Mouse (Mus musculus): Measurements from ENCODE around the gene Pyroxd2. TPM values are rescaled to one million over a fixed set of nuclear protein-coding genes. Genes with fewer than 3 reads are reported as not detected.

The Pyroxd2 gene
- 13.8 and 16.1 TPM in 2 replicates for polyA plus RNA-seq (2015; fragmentation: Nextera tagmentation; extraction: Ambion mirVana)

DNA sequence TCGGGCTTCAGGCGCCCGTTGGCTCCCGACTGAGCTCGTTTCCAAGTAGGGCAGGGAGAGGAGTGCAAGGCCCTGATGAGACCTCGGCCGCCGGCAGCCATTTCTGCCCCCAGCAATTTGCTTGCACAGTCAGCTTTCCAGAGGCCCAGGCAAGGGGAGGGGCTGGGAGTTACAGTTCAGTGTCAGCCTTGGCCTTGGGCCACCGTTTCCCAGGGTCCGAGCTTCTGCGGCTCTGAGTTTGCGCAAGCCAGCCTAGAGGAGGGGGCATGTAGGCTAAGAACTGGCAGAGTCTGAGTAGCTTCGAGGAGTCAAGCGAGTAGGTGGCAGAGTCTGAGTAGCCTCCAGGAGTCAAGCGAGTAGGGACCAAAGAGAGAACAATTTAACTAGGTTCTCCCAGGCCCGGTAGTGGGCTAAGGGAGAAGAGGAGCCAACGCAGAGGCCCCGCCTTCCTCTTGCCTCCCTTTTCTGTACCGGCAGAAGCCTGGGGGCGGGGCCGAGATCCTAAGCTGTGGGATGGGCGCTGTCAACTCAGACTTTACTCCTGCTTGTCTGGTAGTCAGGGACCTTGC lies at the start of gene Pyroxd2:
Gene Pyroxd2, minus strand, starts transcription at position 413 of the 569 bp plus-strand sequence.
- no peaks in the 10 kb centered on the region for H3K9me3 ChIP-seq (ENCODE audit: control insufficient read depth)
- peak within 1 kb of the TSS; percentile 76 for H3K9ac ChIP-seq (ENCODE audit: low read depth, low read length)
- TF ChIP-seq CTCF (IDR thresholded peaks at IDR 0.05; ENCODE audit: low read depth) = no peak
- peak within 1 kb of the TSS; percentile 94 for H3K27ac ChIP-seq (ENCODE audit: low read depth, low read length)
- H3K4me2 ChIP-seq (replicated peaks; ENCODE audit: low read depth) = peak within 1 kb of the TSS; percentile 72
- H3K27me3 ChIP-seq (replicated peaks; ENCODE audit: control insufficient read depth, insufficient read depth, low read length) = no peaks in the 10 kb centered on the region
- 3% methylated on average over 22 of the region's 22 CpGs for WGBS
- peak within 1 kb of the TSS; percentile 38 for H3K4me3 ChIP-seq (ENCODE audit: low read depth, low read length)
- peak; percentile 87 for ATAC-seq
- H3K36me3 ChIP-seq (ENCODE audit: control insufficient read depth, insufficient read depth) = no peaks in the 10 kb centered on the region; the same call in 1 of the 2 replicates
- H3K4me1 ChIP-seq (replicated peaks; ENCODE audit: control insufficient read depth, insufficient read depth, low read length) = peaks cover 9% of the 10 kb centered on the region; the same call in 1 of the 2 replicates

DNA sequence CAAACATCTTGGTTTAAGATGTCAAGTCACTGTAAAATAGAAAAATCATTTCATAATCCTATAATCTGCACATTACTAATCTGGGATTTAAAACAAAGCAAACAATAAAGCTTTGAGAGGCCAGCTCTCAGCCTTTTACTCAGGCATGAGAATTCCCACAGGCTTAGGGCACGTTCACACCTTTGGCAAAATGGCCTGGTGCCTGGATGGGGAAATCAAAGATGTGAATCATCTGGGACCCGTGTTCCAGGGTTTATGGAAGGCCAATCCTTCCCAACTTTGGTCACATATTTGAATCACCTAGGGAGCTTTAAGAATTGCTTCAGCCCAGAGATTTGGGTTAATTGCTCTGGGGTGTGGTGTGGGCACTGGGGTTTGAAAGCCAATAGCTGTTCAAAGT lies 45.3 kb upstream of the Pyroxd2 start:
- Histone ChIP-seq H3K36me3 (ENCODE audit: control insufficient read depth, insufficient read depth) (no peaks in the 10 kb centered on the region), H3K9ac (ENCODE audit: low read depth, low read length) (no peak overlapping the region), H3K9me3 (ENCODE audit: control insufficient read depth) (no peaks in the 10 kb centered on the region), H3K27ac (ENCODE audit: low read depth, low read length) (no peak overlapping the region), H3K4me1 (replicated peaks; ENCODE audit: control insufficient read depth, insufficient read depth, low read length) (no peaks in the 10 kb centered on the region), H3K4me3 (ENCODE audit: low read depth, low read length) (no peak overlapping the region), H3K4me2 (replicated peaks; ENCODE audit: low read depth) (no peak overlapping the region), H3K27me3 (replicated peaks; ENCODE audit: control insufficient read depth, insufficient read depth, low read length) (no peaks in the 10 kb centered on the region)
- ATAC-seq = no peak
- WGBS = 57% methylated on average over 2 of the region's 2 CpGs
- no peak for TF ChIP-seq CTCF (IDR thresholded peaks at IDR 0.05; ENCODE audit: low read depth)

DNA sequence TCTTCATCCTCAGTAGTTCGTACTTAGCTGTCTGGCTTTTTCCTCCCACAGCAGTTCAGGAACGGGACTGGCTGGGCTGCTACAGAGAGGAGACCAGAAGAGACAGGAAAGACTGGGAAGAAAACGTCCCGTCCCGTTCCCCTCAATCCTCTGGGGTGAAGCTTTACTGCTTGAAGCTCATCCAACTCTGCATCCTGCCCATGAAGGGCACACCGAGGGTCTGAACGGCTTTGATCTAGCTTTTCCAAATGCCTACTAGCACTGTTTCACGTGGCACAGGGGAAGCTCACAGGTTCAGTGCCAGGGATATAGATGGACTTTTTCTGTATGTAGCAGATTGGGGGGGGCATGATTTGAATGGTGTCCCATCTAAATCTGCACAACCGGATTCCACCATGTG lies 43.2 kb upstream of the Pyroxd2 start:
- Histone ChIP-seq H3K9me3 (ENCODE audit: control insufficient read depth) (no peaks in the 10 kb centered on the region), H3K36me3 (ENCODE audit: control insufficient read depth, insufficient read depth) (no peaks in the 10 kb centered on the region), H3K4me2 (replicated peaks; ENCODE audit: low read depth) (peak overlapping the region; percentile 68), H3K9ac (ENCODE audit: low read depth, low read length) (no peak overlapping the region), H3K4me1 (replicated peaks; ENCODE audit: control insufficient read depth, insufficient read depth, low read length) (no peaks in the 10 kb centered on the region), H3K27ac (ENCODE audit: low read depth, low read length) (no peak overlapping the region), H3K27me3 (replicated peaks; ENCODE audit: control insufficient read depth, insufficient read depth, low read length) (no peaks in the 10 kb centered on the region), H3K4me3 (ENCODE audit: low read depth, low read length) (no peak overlapping the region)
- ATAC-seq = no peak
- 39% methylated on average over 9 of the region's 9 CpGs for WGBS
- TF ChIP-seq CTCF (IDR thresholded peaks at IDR 0.05; ENCODE audit: low read depth) = no peak

DNA sequence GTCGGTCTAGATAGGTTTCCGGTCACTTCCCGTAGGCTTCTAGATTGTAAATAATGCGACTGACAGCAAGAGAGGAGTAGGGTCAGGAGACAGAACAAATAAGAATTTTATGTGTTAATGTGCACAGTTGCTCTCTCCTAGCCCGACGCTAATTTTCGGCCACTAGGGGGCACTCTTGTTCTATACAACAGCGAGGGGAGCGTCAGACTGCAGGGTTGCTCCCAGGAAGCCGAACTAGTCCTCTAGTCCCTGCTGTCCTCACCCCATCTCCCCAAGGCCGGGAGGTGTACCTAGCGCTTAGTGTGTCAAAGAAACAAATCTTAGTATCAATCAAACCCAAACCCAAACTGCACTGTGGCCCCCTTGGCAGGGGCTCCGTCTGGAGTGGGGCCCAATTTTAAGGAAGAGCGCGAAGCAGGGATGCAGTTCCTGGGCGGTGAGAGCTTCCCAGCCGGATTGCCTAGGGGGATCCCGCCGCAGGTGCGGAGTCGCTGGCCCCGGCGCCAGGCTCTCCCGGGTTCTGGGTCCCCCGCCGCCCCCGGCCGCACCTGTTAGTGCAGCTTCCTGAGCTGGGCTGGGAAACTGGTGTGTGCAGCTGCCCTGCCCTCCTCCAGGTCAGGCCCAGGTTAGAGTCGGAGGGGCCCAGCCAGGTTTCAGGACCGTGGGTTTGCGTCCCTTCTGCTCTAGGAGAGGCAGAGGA lies 42.5 kb upstream of the Pyroxd2 start:
- Histone ChIP-seq H3K27me3 (replicated peaks; ENCODE audit: control insufficient read depth, insufficient read depth, low read length) (no peaks in the 10 kb centered on the region), H3K4me3 (ENCODE audit: low read depth, low read length) (peak overlapping the region; percentile 25), H3K9ac (ENCODE audit: low read depth, low read length) (no peak overlapping the region), H3K4me2 (replicated peaks; ENCODE audit: low read depth) (peak overlapping the region; percentile 68), H3K9me3 (ENCODE audit: control insufficient read depth) (no peaks in the 10 kb centered on the region), H3K4me1 (replicated peaks; ENCODE audit: control insufficient read depth, insufficient read depth, low read length) (no peaks in the 10 kb centered on the region), H3K36me3 (ENCODE audit: control insufficient read depth, insufficient read depth) (no peaks in the 10 kb centered on the region), H3K27ac (ENCODE audit: low read depth, low read length) (no peak overlapping the region)
- TF ChIP-seq CTCF (IDR thresholded peaks at IDR 0.05; ENCODE audit: low read depth) = peak; percentile 95
- 4% methylated on average over 31 of the region's 31 CpGs for WGBS
- ATAC-seq = peak; percentile 74

DNA sequence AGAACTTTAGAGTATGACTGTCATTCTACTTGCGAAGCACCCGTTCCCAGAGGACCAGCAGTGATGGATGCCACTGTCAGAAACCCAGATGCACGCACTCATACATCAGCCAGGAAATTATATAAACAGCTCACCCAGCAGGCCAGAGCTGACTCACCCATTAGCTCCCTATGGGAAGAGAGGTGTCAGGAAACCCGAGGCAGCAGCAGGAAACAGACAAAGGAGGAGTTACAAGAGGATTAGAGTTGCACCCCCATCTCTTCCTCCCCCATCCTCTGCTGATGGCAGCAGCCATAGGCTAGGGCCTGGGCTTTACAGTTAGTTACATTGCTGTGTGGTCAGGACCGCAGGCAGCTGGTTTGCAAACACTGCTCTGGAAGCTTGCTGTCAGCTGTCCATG lies 35.7 kb upstream of the Pyroxd2 start:
- TF ChIP-seq CTCF (IDR thresholded peaks at IDR 0.05; ENCODE audit: low read depth) = no peak
- H3K4me1 ChIP-seq (replicated peaks; ENCODE audit: control insufficient read depth, insufficient read depth, low read length) = no peaks in the 10 kb centered on the region
- ATAC-seq = no peak
- no peaks in the 10 kb centered on the region for H3K36me3 ChIP-seq (ENCODE audit: control insufficient read depth, insufficient read depth)
- H3K27ac ChIP-seq (ENCODE audit: low read depth, low read length) = no peak overlapping the region
- no peaks in the 10 kb centered on the region for H3K27me3 ChIP-seq (replicated peaks; ENCODE audit: control insufficient read depth, insufficient read depth, low read length)
- 36% methylated on average over 5 of the region's 5 CpGs for WGBS
- H3K4me2 ChIP-seq (replicated peaks; ENCODE audit: low read depth) = no peak overlapping the region
- H3K9me3 ChIP-seq (ENCODE audit: control insufficient read depth) = no peaks in the 10 kb centered on the region
- no peak overlapping the region for H3K4me3 ChIP-seq (ENCODE audit: low read depth, low read length)
- H3K9ac ChIP-seq (ENCODE audit: low read depth, low read length) = no peak overlapping the region; the same call in 1 of the 2 replicates

DNA sequence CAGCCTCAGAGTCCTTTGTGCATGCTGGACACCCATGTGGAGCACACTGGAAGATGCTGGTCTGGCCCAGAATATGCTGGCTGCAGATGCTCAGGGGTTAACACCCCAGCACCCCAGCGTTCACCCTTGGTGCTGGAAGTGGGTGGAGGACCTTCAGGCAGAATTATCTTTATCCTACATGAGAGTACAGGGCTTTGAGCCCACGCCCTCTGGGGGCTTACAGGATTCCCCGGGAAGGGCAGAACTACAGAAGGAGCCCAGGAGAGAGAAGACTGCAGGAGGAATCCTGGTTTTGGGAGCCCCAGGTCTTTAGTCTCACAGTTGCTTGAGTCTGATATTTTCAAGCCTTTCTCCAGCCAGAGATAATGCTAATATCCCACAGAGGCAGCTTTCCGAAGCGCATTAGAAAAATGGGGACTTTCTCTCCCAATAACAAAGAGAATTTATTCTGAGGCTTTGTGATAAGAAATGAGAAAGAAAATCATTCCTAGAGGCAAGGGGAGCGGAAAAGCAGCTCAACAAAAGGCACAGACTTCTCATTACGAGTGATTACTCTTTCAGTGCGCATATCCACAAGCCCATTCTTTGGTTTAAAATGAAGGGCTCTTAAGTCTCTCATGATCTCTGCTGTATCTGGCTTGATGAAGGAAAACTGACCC lies 33.1 kb upstream of the Pyroxd2 start:
- Histone ChIP-seq H3K9me3 (ENCODE audit: control insufficient read depth) (no peaks in the 10 kb centered on the region), H3K27me3 (replicated peaks; ENCODE audit: control insufficient read depth, insufficient read depth, low read length) (no peaks in the 10 kb centered on the region), H3K9ac (ENCODE audit: low read depth, low read length) (no peak overlapping the region), H3K36me3 (ENCODE audit: control insufficient read depth, insufficient read depth) (no peaks in the 10 kb centered on the region), H3K4me1 (replicated peaks; ENCODE audit: control insufficient read depth, insufficient read depth, low read length) (no peaks in the 10 kb centered on the region), H3K4me2 (replicated peaks; ENCODE audit: low read depth) (no peak overlapping the region), H3K4me3 (ENCODE audit: low read depth, low read length) (no peak overlapping the region), H3K27ac (ENCODE audit: low read depth, low read length) (no peak overlapping the region)
- no peak for TF ChIP-seq CTCF (IDR thresholded peaks at IDR 0.05; ENCODE audit: low read depth)
- no peak for ATAC-seq
- 67% methylated on average over 8 of the region's 8 CpGs for WGBS

All from intestine, postnatal 0 days (tissue).